Mouse (Mus musculus): ENCODE data around the gene Fan1.

DNA sequence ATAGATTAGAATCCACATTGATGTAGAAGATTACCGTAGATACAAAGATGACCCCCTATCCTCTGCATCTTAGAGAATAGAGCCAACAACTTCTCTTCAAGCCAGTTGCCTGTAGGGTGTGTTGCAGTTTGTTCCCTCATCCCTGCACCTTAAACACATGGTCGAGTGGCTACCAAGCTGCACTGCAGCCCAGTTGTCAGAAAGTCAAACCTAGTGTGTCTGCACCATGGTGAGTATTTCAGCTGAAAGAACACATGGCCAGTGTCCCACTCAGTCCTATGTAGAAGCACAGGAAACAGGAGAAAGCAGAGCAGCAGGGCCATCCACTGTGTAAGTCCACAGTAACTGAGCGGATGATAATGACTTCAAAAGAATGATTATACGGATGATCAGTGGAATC is 46.4 kb downstream of the Fan1 start:
- TF ChIP-seq POLR2A (IDR thresholded peaks at IDR 0.05; ENCODE audit: control insufficient read depth in 1 of 2, insufficient read depth in 1 of 2, low read depth in 1 of 2, low read length in 2 of 2, poor library complexity in 1 of 2) (no peak), CTCF (IDR thresholded peaks at IDR 0.05 in 2 of 3, conservative IDR thresholded peaks at IDR 0.05 in 1 of 3; ENCODE audit: control insufficient read depth in 1 of 3, insufficient read depth in 1 of 3, low read depth in 2 of 3, low read length in 3 of 3, poor library complexity in 1 of 3, severe bottlenecking in 1 of 3) (no peak), KAT2A (conservative IDR thresholded peaks at IDR 0.05; ENCODE audit: low read depth, low read length) (no peak), MXI1 (IDR thresholded peaks at IDR 0.05; ENCODE audit: low read depth, low read length) (no peak), EP300 (IDR thresholded peaks at IDR 0.05; ENCODE audit: low read depth in 1 of 2, low read length in 2 of 2) (no peak), ZKSCAN1 (IDR thresholded peaks at IDR 0.05; ENCODE audit: low read depth, low read length) (no peak)
